Mouse (Mus musculus): ENCODE results near the gene B9d1.

The B9d1 gene

GRCm38 (mm10) chr11:61541106-61541505 lies 36.2 kb downstream of the B9d1 start:
- 86% methylated on average over 2 of the region's 2 CpGs for WGBS

GRCm38 (mm10) chr11:61545586-61545985 lies 40.6 kb downstream of the B9d1 start:
- 87% methylated on average over 2 of the region's 2 CpGs for WGBS

- 78% methylated on average over 10 of the region's 10 CpGs for WGBS
These were observed 41.5 kb downstream of the B9d1 start for GRCm38 (mm10) chr11:61546452-61546851.

GRCm38 (mm10) chr11:61547710-61548109 lies 42.8 kb downstream of the B9d1 start:
- WGBS = 75% methylated on average over 4 of the region's 4 CpGs

GRCm38 (mm10) chr11:61553015-61553754 lies 48.2 kb downstream of the B9d1 start:
- 29% methylated on average over 3 of the region's 3 CpGs for WGBS

GRCm38 (mm10) chr11:61559572-61559971 lies 54.6 kb downstream of the B9d1 start:
- 75% methylated on average over 5 of the region's 5 CpGs for WGBS

GRCm38 (mm10) chr11:61562421-61562820 lies 57.5 kb downstream of the B9d1 start:
- 37% methylated on average over 5 of the region's 5 CpGs for WGBS
